Mouse (Mus musculus): ENCODE data around the gene Arhgap10. TPM values are rescaled to one million over a fixed set of nuclear protein-coding genes. Genes with fewer than 3 reads are reported as not detected.
A peak's percentile ranks its signal among the peaks of the same experiment; 100 is the strongest.
"Not testable (repeated sequence)": the region's sequence is repeated elsewhere in the genome, so short reads cannot be mapped to it uniquely, and the experiment has no call there.

Arhgap10 gene
- polyA plus RNA-seq, 1 experiment from 2014 or later, result 3.8 TPM

DNA sequence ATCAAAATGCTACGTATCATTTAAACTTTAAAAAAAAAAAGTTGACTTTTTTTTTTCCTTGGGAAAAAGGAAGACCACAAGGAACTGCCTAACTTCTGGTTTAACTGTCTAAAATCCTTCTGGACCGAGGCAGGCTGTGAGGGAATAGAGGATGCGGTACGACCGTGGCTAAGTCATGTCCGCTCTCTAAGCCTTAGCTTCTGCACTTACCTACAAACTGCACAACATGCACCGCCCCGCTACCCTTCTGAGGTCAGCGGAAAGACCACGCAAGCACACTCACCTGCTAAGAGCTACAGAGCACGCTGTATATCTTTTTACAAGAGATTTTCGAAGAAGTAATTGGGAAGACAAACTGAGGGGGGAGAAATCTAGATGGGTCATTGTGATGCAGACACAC, 186.6 kb downstream of the Arhgap10 start:
- Histone ChIP-seq H3K4me1 (ENCODE audit: control insufficient read depth, insufficient read depth, low read length) (no peaks in the 10 kb centered on the region), H3K27ac (ENCODE audit: low read depth, low read length) (no peak overlapping the region), H3K36me3 (ENCODE audit: control insufficient read depth, insufficient read depth, low read length) (no peaks in the 10 kb centered on the region), H3K4me3 (ENCODE audit: low read depth, low read length) (no peak overlapping the region), H3K9ac (replicated peaks; ENCODE audit: low read depth, low read length) (no peak overlapping the region), H3K9me3 (ENCODE audit: control insufficient read depth, low read length) (no peaks in the 10 kb centered on the region), H3K4me2 (ENCODE audit: low read depth, low read length) (no peak overlapping the region), H3K27me3 (ENCODE audit: control insufficient read depth, insufficient read depth, low read length) (no peaks in the 10 kb centered on the region)
- WGBS, result 93% methylated on average over 12 of the region's 12 CpGs
- no peak for ATAC-seq (ENCODE audit: low read depth)

DNA sequence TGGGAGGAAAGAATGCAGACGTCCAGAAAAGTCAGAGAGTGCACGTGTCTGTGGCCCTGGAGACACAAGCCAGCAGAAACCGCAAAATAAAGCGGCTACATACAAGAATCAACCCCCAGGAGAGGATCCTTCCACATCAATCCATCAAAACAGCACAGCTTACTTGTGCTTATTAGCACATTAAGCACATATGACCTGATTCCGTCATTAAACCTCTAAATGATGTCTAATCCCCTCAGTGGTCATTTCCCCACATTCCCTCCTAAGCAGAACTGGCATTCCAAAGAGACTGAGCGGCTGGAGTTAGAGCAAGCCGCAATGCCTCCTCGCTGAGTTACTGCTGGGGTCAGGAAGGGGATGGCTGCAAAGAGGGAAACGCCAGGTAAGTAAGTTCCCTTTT, 187.4 kb downstream of the Arhgap10 start:
- Histone ChIP-seq H3K36me3 (ENCODE audit: control insufficient read depth, insufficient read depth, low read length) (no peaks in the 10 kb centered on the region), H3K9me3 (ENCODE audit: control insufficient read depth, low read length) (no peaks in the 10 kb centered on the region), H3K4me1 (ENCODE audit: control insufficient read depth, insufficient read depth, low read length) (no peaks in the 10 kb centered on the region), H3K4me2 (ENCODE audit: low read depth, low read length) (no peak overlapping the region), H3K27me3 (ENCODE audit: control insufficient read depth, insufficient read depth, low read length) (no peaks in the 10 kb centered on the region), H3K9ac (replicated peaks; ENCODE audit: low read depth, low read length) (no peak overlapping the region), H3K27ac (ENCODE audit: low read depth, low read length) (no peak overlapping the region), H3K4me3 (ENCODE audit: low read depth, low read length) (no peak overlapping the region)
- no peak for ATAC-seq (ENCODE audit: low read depth)
- 55% methylated on average over 9 of the region's 9 CpGs for WGBS

GRCm38 (mm10) chr8:77329783-77330182, 188.0 kb downstream of the Arhgap10 start:
- H3K9ac ChIP-seq (replicated peaks; ENCODE audit: low read depth, low read length), result no peak overlapping the region
- ATAC-seq (ENCODE audit: low read depth), result no peak
- 79% methylated on average over 4 of the region's 4 CpGs for WGBS

GRCm38 (mm10) chr8:77328473-77328872, 189.3 kb downstream of the Arhgap10 start:
- Histone ChIP-seq H3K36me3 (ENCODE audit: control insufficient read depth, insufficient read depth, low read length) (no peaks in the 10 kb centered on the region), H3K4me3 (ENCODE audit: low read depth, low read length) (no peak overlapping the region), H3K9me3 (ENCODE audit: control insufficient read depth, low read length) (no peaks in the 10 kb centered on the region), H3K9ac (replicated peaks; ENCODE audit: low read depth, low read length) (no peak overlapping the region), H3K27me3 (ENCODE audit: control insufficient read depth, insufficient read depth, low read length) (no peaks in the 10 kb centered on the region), H3K27ac (ENCODE audit: low read depth, low read length) (no peak overlapping the region), H3K4me2 (ENCODE audit: low read depth, low read length) (no peak overlapping the region), H3K4me1 (ENCODE audit: control insufficient read depth, insufficient read depth, low read length) (no peaks in the 10 kb centered on the region)
- 90% methylated on average over 8 of the region's 8 CpGs for WGBS
- no peak for ATAC-seq (ENCODE audit: low read depth)

More at GRCm38 (mm10) chr8:77329783-77330182, 188.0 kb downstream of the Arhgap10 start:
- Histone ChIP-seq H3K36me3 (ENCODE audit: control insufficient read depth, insufficient read depth, low read length) (no peaks in the 10 kb centered on the region), H3K4me1 (ENCODE audit: control insufficient read depth, insufficient read depth, low read length) (no peaks in the 10 kb centered on the region), H3K4me3 (ENCODE audit: low read depth, low read length) (no peak overlapping the region), H3K9me3 (ENCODE audit: control insufficient read depth, low read length) (no peaks in the 10 kb centered on the region), H3K27ac (ENCODE audit: low read depth, low read length) (no peak overlapping the region), H3K27me3 (ENCODE audit: control insufficient read depth, insufficient read depth, low read length) (no peaks in the 10 kb centered on the region), H3K4me2 (ENCODE audit: low read depth, low read length) (no peak overlapping the region)

GRCm38 (mm10) chr8:77327326-77327725, 190.4 kb downstream of the Arhgap10 start:
- 92% methylated on average over 4 of the region's 4 CpGs for WGBS
- no peak overlapping the region for H3K4me3 ChIP-seq (ENCODE audit: low read depth, low read length)
- no peaks in the 10 kb centered on the region for H3K36me3 ChIP-seq (ENCODE audit: control insufficient read depth, insufficient read depth, low read length)
- H3K4me2 ChIP-seq (ENCODE audit: low read depth, low read length), result no peak overlapping the region
- no peaks in the 10 kb centered on the region for H3K27me3 ChIP-seq (ENCODE audit: control insufficient read depth, insufficient read depth, low read length)
- H3K27ac ChIP-seq (ENCODE audit: low read depth, low read length), result no peak overlapping the region
- no peaks in the 10 kb centered on the region for H3K4me1 ChIP-seq (ENCODE audit: control insufficient read depth, insufficient read depth, low read length)
- H3K9me3 ChIP-seq (ENCODE audit: control insufficient read depth, low read length), result no peaks in the 10 kb centered on the region
- H3K9ac ChIP-seq (replicated peaks; ENCODE audit: low read depth, low read length), result no peak overlapping the region
- ATAC-seq (ENCODE audit: low read depth), result no peak

DNA sequence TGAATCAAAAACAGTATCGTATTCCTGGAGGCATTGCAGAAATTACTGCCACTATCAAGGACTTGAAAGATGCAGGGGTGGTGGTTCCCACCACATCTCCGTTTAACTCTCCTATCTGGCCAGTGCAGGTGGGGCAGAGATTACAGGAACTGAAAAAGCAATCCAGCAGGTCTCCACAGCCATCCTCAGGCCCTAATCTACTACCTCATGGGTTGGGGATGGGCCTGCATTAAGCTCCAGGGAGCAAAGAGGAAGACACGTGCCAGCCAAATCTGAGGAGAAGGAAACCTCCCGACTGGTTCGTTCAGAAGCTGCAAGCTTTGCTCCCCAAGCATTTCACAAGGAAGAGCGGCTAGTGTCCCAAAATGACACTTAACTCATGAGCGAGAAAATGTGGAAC, 195.0 kb downstream of the Arhgap10 start:
- not testable (repeated sequence) for H3K4me2 ChIP-seq (ENCODE audit: low read depth, low read length); ATAC-seq (ENCODE audit: low read depth); H3K9ac ChIP-seq (replicated peaks; ENCODE audit: low read depth, low read length); H3K9me3 ChIP-seq (ENCODE audit: control insufficient read depth, low read length); H3K4me3 ChIP-seq (ENCODE audit: low read depth, low read length); H3K27me3 ChIP-seq (ENCODE audit: control insufficient read depth, insufficient read depth, low read length); H3K36me3 ChIP-seq (ENCODE audit: control insufficient read depth, insufficient read depth, low read length); H3K27ac ChIP-seq (ENCODE audit: low read depth, low read length); H3K4me1 ChIP-seq (ENCODE audit: control insufficient read depth, insufficient read depth, low read length)
- 91% methylated on average over 6 of the region's 7 CpGs for WGBS

- Histone ChIP-seq H3K4me1 (ENCODE audit: control insufficient read depth, insufficient read depth, low read length) (no peaks in the 10 kb centered on the region), H3K27ac (ENCODE audit: low read depth, low read length) (no peak overlapping the region), H3K4me3 (ENCODE audit: low read depth, low read length) (no peak overlapping the region), H3K4me2 (ENCODE audit: low read depth, low read length) (no peak overlapping the region), H3K27me3 (ENCODE audit: control insufficient read depth, insufficient read depth, low read length) (no peaks in the 10 kb centered on the region), H3K36me3 (ENCODE audit: control insufficient read depth, insufficient read depth, low read length) (no peaks in the 10 kb centered on the region), H3K9ac (replicated peaks; ENCODE audit: low read depth, low read length) (no peak overlapping the region), H3K9me3 (ENCODE audit: control insufficient read depth, low read length) (no peaks in the 10 kb centered on the region)
- ATAC-seq (ENCODE audit: low read depth), result no peak
- 97% methylated on average over 4 of the region's 4 CpGs for WGBS
Observed at GRCm38 (mm10) chr8:77321901-77322300, 195.9 kb downstream of the Arhgap10 start.

GRCm38 (mm10) chr8:77318590-77318989, 199.2 kb downstream of the Arhgap10 start:
- Histone ChIP-seq H3K27ac (ENCODE audit: low read depth, low read length) (no peak overlapping the region), H3K9me3 (ENCODE audit: control insufficient read depth, low read length) (no peaks in the 10 kb centered on the region), H3K27me3 (ENCODE audit: control insufficient read depth, insufficient read depth, low read length) (no peaks in the 10 kb centered on the region), H3K4me1 (ENCODE audit: control insufficient read depth, insufficient read depth, low read length) (no peaks in the 10 kb centered on the region), H3K4me3 (ENCODE audit: low read depth, low read length) (no peak overlapping the region), H3K9ac (replicated peaks; ENCODE audit: low read depth, low read length) (no peak overlapping the region), H3K4me2 (ENCODE audit: low read depth, low read length) (no peak overlapping the region), H3K36me3 (ENCODE audit: control insufficient read depth, insufficient read depth, low read length) (no peaks in the 10 kb centered on the region)
- ATAC-seq (ENCODE audit: low read depth), result no peak
- whole genome bisulfite sequencing, result 89% methylated on average over 9 of the region's 9 CpGs

DNA sequence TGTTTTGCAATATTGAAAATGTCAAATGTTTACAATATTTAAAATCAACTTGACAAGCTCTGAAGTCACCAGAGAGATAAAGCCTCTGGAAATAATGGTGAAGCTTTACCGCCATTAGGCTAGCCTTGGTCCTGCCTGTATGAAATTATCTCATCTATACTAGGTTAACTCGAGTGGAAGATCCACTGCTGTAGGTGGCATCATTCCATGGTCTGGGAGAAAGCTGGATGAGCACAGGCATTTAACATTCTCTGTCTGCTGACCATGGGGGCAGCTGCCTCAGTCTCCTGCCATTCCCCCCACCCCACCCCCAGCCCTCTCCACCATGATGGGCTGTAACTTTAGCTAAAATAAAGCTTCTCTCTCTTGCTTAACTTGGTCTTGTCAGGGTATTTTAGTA, 200.0 kb downstream of the Arhgap10 start:
- no peak overlapping the region for H3K4me3 ChIP-seq (ENCODE audit: low read depth, low read length)
- H3K27me3 ChIP-seq (ENCODE audit: control insufficient read depth, insufficient read depth, low read length), result no peaks in the 10 kb centered on the region
- no peaks in the 10 kb centered on the region for H3K9me3 ChIP-seq (ENCODE audit: control insufficient read depth, low read length)
- H3K4me2 ChIP-seq (ENCODE audit: low read depth, low read length), result no peak overlapping the region
- no peak overlapping the region for H3K27ac ChIP-seq (ENCODE audit: low read depth, low read length)
- WGBS, result 89% methylated on average over 2 of the region's 2 CpGs
- H3K4me1 ChIP-seq (ENCODE audit: control insufficient read depth, insufficient read depth, low read length), result no peaks in the 10 kb centered on the region
- H3K36me3 ChIP-seq (ENCODE audit: control insufficient read depth, insufficient read depth, low read length), result no peaks in the 10 kb centered on the region
- ATAC-seq (ENCODE audit: low read depth), result no peak
- H3K9ac ChIP-seq (replicated peaks; ENCODE audit: low read depth, low read length), result no peak overlapping the region

GRCm38 (mm10) chr8:77313003-77313402, 204.8 kb downstream of the Arhgap10 start:
- Histone ChIP-seq H3K36me3 (ENCODE audit: control insufficient read depth, insufficient read depth, low read length) (no peaks in the 10 kb centered on the region), H3K9me3 (ENCODE audit: control insufficient read depth, low read length) (no peaks in the 10 kb centered on the region), H3K4me1 (ENCODE audit: control insufficient read depth, insufficient read depth, low read length) (no peaks in the 10 kb centered on the region), H3K27ac (ENCODE audit: low read depth, low read length) (no peak overlapping the region), H3K4me3 (ENCODE audit: low read depth, low read length) (no peak overlapping the region), H3K27me3 (ENCODE audit: control insufficient read depth, insufficient read depth, low read length) (no peaks in the 10 kb centered on the region), H3K9ac (replicated peaks; ENCODE audit: low read depth, low read length) (no peak overlapping the region), H3K4me2 (ENCODE audit: low read depth, low read length) (no peak overlapping the region)
- WGBS, result 66% methylated on average over 3 of the region's 3 CpGs
- peak; percentile 61; the same call in 1 of the 2 replicates for ATAC-seq (ENCODE audit: low read depth)
